13 mouse cellular contexts compared by ENCODE assay signal in genomic region chr17:45896142-45896921, GRCm38 (mm10).
DNase-seq lines count a peak whose midpoint lies in the region; ATAC-seq and TF ChIP-seq lines count a peak whose summit lies in the region.
"Had no signal": no experiment of that assay in that cellular context is flagged by ENCODE, and none has a peak within 500 bp of the region (broad histone marks: within the 10 kb centered on the region; RNA-seq: fewer than 3 reads in every experiment).

No protein-coding gene starts in this region.

- intact Hi-C loops in gastrocnemius, adult 2 months (cut with DNase I): no loop called here
- intact Hi-C loops in gastrocnemius, postnatal 36 days (cut with DNase I): no loop called here

- H3K4me2 ChIP-seq in lung, postnatal 0 days (replicated peaks; ENCODE audit: low read depth, low read length): no peak overlapping the region
- H3K4me2 ChIP-seq in hindbrain, embryonic 15.5 days: no peak overlapping the region
- no peak overlapping the region for H3K4me2 ChIP-seq in neural tube, embryonic 15.5 days
- H3K4me2 ChIP-seq: heart, embryonic 12.5 days; liver, embryonic 11.5 days; midbrain, embryonic 12.5 days had no signal

- H3K9ac ChIP-seq in lung, postnatal 0 days (replicated peaks; ENCODE audit: low read depth): no peak overlapping the region
- no peak overlapping the region for H3K9ac ChIP-seq in hindbrain, embryonic 15.5 days
- H3K9ac ChIP-seq in neural tube, embryonic 15.5 days (replicated peaks): no peak overlapping the region
- H3K9ac ChIP-seq: heart, embryonic 12.5 days; midbrain, embryonic 12.5 days had no signal

- WGBS in lung, postnatal 0 days: 67% methylated on average over 12 of the region's 12 CpGs
- 36% methylated on average over 12 of the region's 12 CpGs for WGBS in hindbrain, embryonic 15.5 days
- 29% methylated on average over 12 of the region's 12 CpGs for WGBS in neural tube, embryonic 15.5 days

- no peaks in the 10 kb centered on the region for H3K9me3 ChIP-seq in lung, postnatal 0 days (ENCODE audit: low read length)
- no peaks in the 10 kb centered on the region for H3K9me3 ChIP-seq in hindbrain, embryonic 15.5 days
- H3K9me3 ChIP-seq in neural tube, embryonic 15.5 days (replicated peaks): no peaks in the 10 kb centered on the region
- H3K9me3 ChIP-seq: G1E; midbrain, embryonic 12.5 days had no signal

- H3K4me1 ChIP-seq in lung, postnatal 0 days (ENCODE audit: insufficient read depth, low read depth, low read length): no peaks in the 10 kb centered on the region
- H3K4me1 ChIP-seq in hindbrain, embryonic 15.5 days (replicated peaks): peaks cover 20% of the 10 kb centered on the region
- peaks cover 18% of the 10 kb centered on the region for H3K4me1 ChIP-seq in neural tube, embryonic 15.5 days
- H3K4me1 ChIP-seq: heart, embryonic 12.5 days had no signal

- no peak for TF ChIP-seq EP300 in lung, postnatal 0 days (IDR thresholded peaks at IDR 0.05)

- H3K36me3 ChIP-seq in lung, postnatal 0 days (ENCODE audit: insufficient read depth, low read length): no peaks in the 10 kb centered on the region
- no peaks in the 10 kb centered on the region for H3K36me3 ChIP-seq in hindbrain, embryonic 15.5 days
- H3K36me3 ChIP-seq in neural tube, embryonic 15.5 days: no peaks in the 10 kb centered on the region
- H3K36me3 ChIP-seq: G1E; heart, embryonic 12.5 days; midbrain, embryonic 12.5 days had no signal

- H3K4me3 ChIP-seq in gastrocnemius, adult 2 months: no peak overlapping the region
- H3K4me3 ChIP-seq in lung, postnatal 0 days (ENCODE audit: low read depth, low read length): no peak overlapping the region
- no peak overlapping the region for H3K4me3 ChIP-seq in hindbrain, embryonic 15.5 days
- no peak overlapping the region for H3K4me3 ChIP-seq in neural tube, embryonic 15.5 days (replicated peaks)
- H3K4me3 ChIP-seq: heart, embryonic 12.5 days; midbrain, embryonic 12.5 days had no signal

- peak; percentile 46 for DNase-seq in gastrocnemius, adult 2 months
- DNase-seq in gastrocnemius, postnatal 36 days: no peak
- peak; percentile 52 for DNase-seq in lung, postnatal 0 days (ENCODE audit: low spot score)
- no peak for DNase-seq in lung, postnatal 25 days (ENCODE audit: low spot score)
- no peak for DNase-seq in left cerebral cortex, adult 18-20 months (ENCODE audit: low spot score in 2 of 2)
- DNase-seq in adrenal gland, adult 2 months: no peak
- DNase-seq: embryo, embryonic 11 days had no signal

- H3K27me3 ChIP-seq in lung, postnatal 0 days (replicated peaks; ENCODE audit: insufficient read depth, low read length): no peaks in the 10 kb centered on the region
- H3K27me3 ChIP-seq in hindbrain, embryonic 15.5 days: no peaks in the 10 kb centered on the region
- no peaks in the 10 kb centered on the region for H3K27me3 ChIP-seq in neural tube, embryonic 15.5 days (replicated peaks)
- H3K27me3 ChIP-seq: heart, embryonic 12.5 days; midbrain, embryonic 12.5 days had no signal

- TF ChIP-seq CTCF in gastrocnemius, adult 2 months (IDR thresholded peaks at IDR 0.05): no peak
- no peak for TF ChIP-seq CTCF in lung, postnatal 0 days (IDR thresholded peaks at IDR 0.05)

- ATAC-seq in lung, postnatal 0 days: peak; percentile 35; the same call in 1 of the 2 replicates
- ATAC-seq in hindbrain, embryonic 15.5 days (ENCODE audit: low FRiP score, low read depth): peak; percentile 63
- 0 out of 2 replicates have a peak, but pooled peaks have one; percentile 35 for ATAC-seq in neural tube, embryonic 15.5 days (ENCODE audit: low FRiP score)

- H3K27ac ChIP-seq in gastrocnemius, adult 2 months: peak overlapping the region; percentile 64
- no peak overlapping the region for H3K27ac ChIP-seq in lung, postnatal 0 days (ENCODE audit: low read length)
- peak overlapping the region; percentile 20 for H3K27ac ChIP-seq in hindbrain, embryonic 15.5 days (replicated peaks)
- H3K27ac ChIP-seq in neural tube, embryonic 15.5 days (replicated peaks): no peak overlapping the region
- H3K27ac ChIP-seq: midbrain, embryonic 12.5 days had no signal

Comparison
In these comparisons a context has a peak if more than half of its experiments do, and no peak if none do; other contexts are left out.
1. DNase-seq: peak in gastrocnemius, adult 2 months (single experiment) and lung, postnatal 0 days (single experiment); none in gastrocnemius, postnatal 36 days (0 of 2), lung, postnatal 25 days (single experiment), left cerebral cortex, adult 18-20 months (0 of 2) and adrenal gland, adult 2 months (single experiment).
2. H3K27ac ChIP-seq: peak in gastrocnemius, adult 2 months (single experiment) and hindbrain, embryonic 15.5 days (single experiment); none in lung, postnatal 0 days (single experiment) and neural tube, embryonic 15.5 days (single experiment).
3. Peak in every context shown above with its lines, with median percentiles within 50 percentile points of each other: ATAC-seq.